Comparison of ENCODE assay signal across 1 mouse cellular context in the genomic region with DNA sequence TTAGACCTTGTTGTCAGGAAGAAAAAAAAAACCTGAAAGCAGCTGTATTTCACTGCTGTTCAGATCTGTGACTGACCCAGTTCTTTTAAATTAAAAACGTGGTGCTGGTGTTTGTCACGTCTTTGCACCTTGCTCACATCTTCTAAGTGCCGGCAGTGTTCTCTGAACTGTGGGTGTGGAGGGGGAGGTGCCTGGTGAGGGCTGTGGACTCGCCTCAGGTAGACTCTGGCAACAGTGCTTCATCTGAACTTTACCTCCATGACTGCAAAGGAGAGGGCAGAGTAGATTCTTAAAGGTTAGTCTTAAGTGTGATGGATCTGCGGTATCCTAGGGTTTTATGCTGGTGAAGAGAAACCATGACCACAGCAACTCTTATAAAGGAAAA.
TF ChIP-seq lines count a peak whose summit lies in the region.

No protein-coding gene starts in this region.

TF ChIP-seq in MEL, 35 proteins besides CTCF, POLR2A, EP300 and RAD21 (continued from another document):
- TF ChIP-seq E2F4 (IDR thresholded peaks at IDR 0.05; ENCODE audit: borderline replicate concordance, low read depth, low read length) (no peak), MAZ (IDR thresholded peaks at IDR 0.05; ENCODE audit: low read depth, low read length) (no peak), USF1 (IDR thresholded peaks at IDR 0.05; ENCODE audit: low read depth, low read length) (no peak), GABPA (IDR thresholded peaks at IDR 0.05; ENCODE audit: low read depth, low read length) (no peak), SMC3 (IDR thresholded peaks at IDR 0.05; ENCODE audit: low read depth, low read length) (no peak), MEF2A (IDR thresholded peaks at IDR 0.05; ENCODE audit: extremely low read depth, insufficient replicate concordance, low read depth, low read length, poor library complexity, severe bottlenecking) (no peak), ZKSCAN1 (IDR thresholded peaks at IDR 0.05; ENCODE audit: low read depth, low read length) (no peak), SIN3A (IDR thresholded peaks at IDR 0.05; ENCODE audit: low read length) (0 out of 2 replicates have a peak, but pooled peaks have one; percentile 10), NELFE (IDR thresholded peaks at IDR 0.05; ENCODE audit: low read depth, low read length) (peak; percentile 4; the same call in 1 of the 2 replicates), UBTF (IDR thresholded peaks at IDR 0.05; ENCODE audit: borderline replicate concordance, insufficient read depth, low read depth, low read length) (no peak), ZNF384 (IDR thresholded peaks at IDR 0.05; ENCODE audit: low read depth, low read length) (0 out of 2 replicates have a peak, but pooled peaks have one; percentile 7), BHLHE40 (IDR thresholded peaks at IDR 0.05; ENCODE audit: borderline replicate concordance, low read depth, low read length) (no peak), HCFC1 (IDR thresholded peaks at IDR 0.05; ENCODE audit: low read depth, low read length) (no peak), MYC (IDR thresholded peaks at IDR 0.05; ENCODE audit: low read depth, low read length) (0 out of 2 replicates have a peak, but pooled peaks have one; percentile 10), MAFK (IDR thresholded peaks at IDR 0.05; ENCODE audit: borderline replicate concordance, low read depth, low read length) (no peak), KAT2A (conservative IDR thresholded peaks at IDR 0.05; ENCODE audit: low read depth, low read length) (no peak), POLR2AphosphoS5 (IDR thresholded peaks at IDR 0.05; ENCODE audit: borderline replicate concordance, low read depth, low read length) (no peak), POLR2AphosphoS2 (IDR thresholded peaks at IDR 0.05; ENCODE audit: low read length) (no peak)
